Mouse (Mus musculus) neural tube, embryonic 11.5 days (tissue): Measurements from ENCODE around the gene Smc1a. TPM values are rescaled to one million over a fixed set of nuclear protein-coding genes. Genes with fewer than 3 reads are reported as not detected.
"Not testable (repeated sequence)": the region's sequence is repeated elsewhere in the genome, so short reads cannot be mapped to it uniquely, and the experiment has no call there.

Source experiments
- ATAC-seq: fragments of 200-750 bp; cut with Nextera tagmentation; 2 replicates; pipeline ENCODE4 v1.8.0; 2017; ENCODE audit warnings: moderate number of reproducible peaks, mild to moderate bottlenecking, moderate TSS enrichment, moderate library complexity; ENCODE audit not compliant: insufficient read depth, low FRiP score, low TSS enrichment
- DNase-seq: peaks from one replicate; pipeline ENCODE4 v3.0.0-alpha.2; 2015; ENCODE audit warnings: low spot score
- H3K27ac ChIP-seq: fragments of 300-500 bp; sonication (generic); 2 replicates; pipeline ENCODE4 v1.5.1; 2014; ENCODE audit warnings: low read depth, mild to moderate bottlenecking, low read length
- H3K27me3 ChIP-seq: fragments of 300-500 bp; sonication (generic); 2 replicates; pipeline ENCODE4 v1.6.1; 2014; ENCODE audit warnings: mild to moderate bottlenecking, low read length, mixed read lengths; ENCODE audit not compliant: control insufficient read depth, insufficient read depth
- H3K36me3 ChIP-seq: fragments of 300-500 bp; sonication (generic); 2 replicates; pipeline ENCODE4 v1.6.1; 2014; ENCODE audit warnings: mild to moderate bottlenecking, low read length, moderate library complexity, mixed read lengths; ENCODE audit not compliant: control insufficient read depth, insufficient read depth
- H3K4me1 ChIP-seq: fragments of 300-500 bp; sonication (generic); 2 replicates; pipeline ENCODE4 v1.6.1; 2014; ENCODE audit warnings: low read length, mixed read lengths; ENCODE audit not compliant: control insufficient read depth, insufficient read depth
- H3K4me2 ChIP-seq: fragments of 300-500 bp; sonication (generic); 2 replicates; pipeline ENCODE4 v1.6.1; 2014; ENCODE audit warnings: low read depth, mild to moderate bottlenecking, moderate library complexity
- H3K4me3 ChIP-seq: fragments of 300-500 bp; sonication (generic); 2 replicates; pipeline ENCODE4 v1.5.1; 2014; ENCODE audit warnings: low read depth, low read length
- H3K9ac ChIP-seq: fragments of 300-500 bp; sonication (generic); 2 replicates; pipeline ENCODE4 v1.6.1; 2014; ENCODE audit warnings: mild to moderate bottlenecking, low read length
- H3K9me3 ChIP-seq: fragments of 300-500 bp; sonication (generic); 2 replicates; pipeline ENCODE4 v1.6.1; 2016; ENCODE audit warnings: low read length; ENCODE audit not compliant: control insufficient read depth
- WGBS: fragments of 180-500 bp; shearing (Covaris S2); extraction: QIAGEN DNeasy Blood & Tissue Kit; methylation state at CpG from one replicate; pipeline ENCODE4 v1.1.7; 2014; 5-methylcytosine and 5-hydroxymethylcytosine counted together
- polyA plus RNA-seq: library from polyadenylated mRNA; unstranded; fragments of >200 nt; fragmentation: Nextera tagmentation; extraction: Ambion mirVana; gene quantifications from 2 replicates; pipeline ENCODE4 v1.2.1, GENCODE M21; 2014

The Smc1a gene
- polyA plus RNA-seq, 1 experiment from 2014 or later = 125 TPM

DNA sequence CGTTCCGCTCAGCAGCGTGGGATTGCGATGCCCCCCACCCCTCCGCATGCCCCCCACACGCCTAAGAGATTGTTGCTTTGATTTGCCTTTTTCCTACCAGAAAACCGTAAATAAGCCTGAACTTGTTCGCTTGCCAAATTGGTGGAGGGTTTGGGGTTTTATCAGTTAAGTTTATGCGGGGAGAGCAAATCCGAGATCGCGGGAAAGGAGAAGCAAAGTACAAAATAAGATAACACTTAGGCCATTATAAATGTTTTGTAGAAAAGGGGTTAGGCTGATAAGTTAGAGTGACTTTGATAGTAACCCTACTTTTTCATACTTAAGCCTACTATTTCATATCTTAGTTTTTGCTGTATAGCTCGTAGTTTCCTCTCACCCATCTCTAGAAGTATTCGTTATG lies 958 bp downstream of the Smc1a start:
- no peaks in the 10 kb centered on the region for H3K9me3 ChIP-seq
- H3K27me3 ChIP-seq = 0 out of 2 replicates have a peak, but pooled peaks cover 7% of the 10 kb centered on the region
- peaks cover 2% of the 10 kb centered on the region; the same call in 1 of the 2 replicates for H3K36me3 ChIP-seq
- peak overlapping the region; percentile 50 for H3K4me2 ChIP-seq
- 23% methylated on average over 14 of the region's 14 CpGs for WGBS
- DNase-seq (no peak), ATAC-seq (no peak)
- 0 out of 2 replicates have a peak, but pooled peaks cover 2% of the 10 kb centered on the region for H3K4me1 ChIP-seq
- H3K4me3 ChIP-seq = peak overlapping the region; percentile 54
- H3K27ac ChIP-seq = no peak overlapping the region
- H3K9ac ChIP-seq = peak overlapping the region; percentile 71

DNA sequence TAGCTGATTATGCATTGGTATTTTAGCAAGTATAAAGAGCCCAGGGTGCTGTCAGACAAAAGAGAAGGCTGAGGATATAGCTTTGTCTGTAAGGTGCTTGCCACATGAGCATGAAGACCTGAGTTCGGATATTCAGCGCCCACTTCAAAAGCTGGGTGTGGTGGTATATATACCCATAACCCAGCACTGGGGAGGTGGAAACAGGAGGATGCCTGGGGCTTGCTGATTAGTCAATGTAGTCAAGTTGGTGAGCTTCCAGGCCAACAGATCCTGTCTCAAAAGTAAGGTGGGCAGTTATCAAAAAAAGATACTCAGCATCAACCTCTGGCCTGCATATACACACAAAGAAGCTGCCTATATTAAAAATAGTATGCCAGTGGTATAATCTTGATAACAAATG lies 3.1 kb downstream of the Smc1a start:
- WGBS = 90% methylated on average over 2 of the region's 2 CpGs
- peaks cover 10% of the 10 kb centered on the region; the same call in 1 of the 2 replicates for H3K27me3 ChIP-seq
- ATAC-seq = no peak

DNA sequence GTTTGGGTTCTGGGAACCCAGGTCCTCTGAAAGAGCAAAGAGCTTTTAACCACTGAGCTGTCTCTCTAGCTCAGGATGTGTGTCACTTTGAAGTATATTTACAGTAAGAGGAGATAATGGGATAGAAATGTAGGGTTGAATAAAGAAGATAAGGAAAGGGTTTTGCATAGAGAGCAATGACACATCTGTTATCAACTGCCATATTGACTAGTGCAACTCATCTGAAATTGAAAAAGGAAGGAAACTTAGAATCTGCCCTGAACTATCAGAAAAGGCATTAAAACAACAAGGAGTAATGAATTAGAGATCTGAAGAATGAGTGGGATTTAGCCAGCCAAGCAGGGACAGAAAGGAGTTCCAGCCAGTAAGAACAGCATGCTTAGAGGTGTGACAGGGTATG lies 23.6 kb downstream of the Smc1a start:
- peaks cover 5% of the 10 kb centered on the region for H3K27me3 ChIP-seq
- no peaks in the 10 kb centered on the region for H3K36me3 ChIP-seq
- H3K4me3 ChIP-seq = no peak overlapping the region
- DNase-seq (no peak), ATAC-seq (no peak)
- no peak overlapping the region for H3K27ac ChIP-seq
- no peak overlapping the region for H3K9ac ChIP-seq
- H3K9me3 ChIP-seq = no peaks in the 10 kb centered on the region
- H3K4me2 ChIP-seq = no peak overlapping the region
- no peaks in the 10 kb centered on the region for H3K4me1 ChIP-seq

More for the DNA sequence above, 3.1 kb downstream of the Smc1a start:
- no peak overlapping the region for H3K4me2 ChIP-seq
- H3K27ac ChIP-seq = no peak overlapping the region
- H3K36me3 ChIP-seq = no peaks in the 10 kb centered on the region; the same call in 1 of the 2 replicates
- no peak overlapping the region for H3K9ac ChIP-seq
- no peaks in the 10 kb centered on the region for H3K9me3 ChIP-seq
- no peak overlapping the region for H3K4me3 ChIP-seq
- 0 out of 2 replicates have a peak, but pooled peaks cover 2% of the 10 kb centered on the region for H3K4me1 ChIP-seq
- no peak for DNase-seq

DNA sequence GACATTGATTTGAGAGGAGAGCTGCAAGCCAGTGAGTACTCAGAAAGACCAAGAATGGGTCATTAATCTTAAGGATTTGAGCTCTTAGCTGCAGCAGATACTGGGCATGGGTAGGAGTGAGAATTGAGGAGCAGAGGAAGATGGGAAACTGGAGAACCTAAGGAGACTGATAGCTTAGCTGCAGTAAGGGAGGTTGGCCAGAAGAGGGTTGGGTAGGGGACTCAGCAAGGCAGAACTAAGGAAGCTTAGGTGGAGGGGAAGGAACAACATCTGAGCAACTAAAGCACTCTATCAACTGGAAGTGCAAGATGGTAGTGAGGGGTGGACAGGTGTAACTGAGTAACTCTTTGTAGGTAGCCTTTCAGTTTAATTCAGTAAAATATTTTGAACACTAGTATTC lies 31.0 kb downstream of the Smc1a start:
- no peak overlapping the region for H3K4me3 ChIP-seq
- no peak overlapping the region for H3K4me2 ChIP-seq
- H3K27me3 ChIP-seq = peaks cover 6% of the 10 kb centered on the region; the same call in 1 of the 2 replicates
- DNase-seq (no peak), ATAC-seq (no peak)
- H3K4me1 ChIP-seq = no peaks in the 10 kb centered on the region
- H3K9ac ChIP-seq = no peak overlapping the region
- H3K27ac ChIP-seq = no peak overlapping the region
- H3K36me3 ChIP-seq = no peaks in the 10 kb centered on the region
- no peaks in the 10 kb centered on the region for H3K9me3 ChIP-seq

DNA sequence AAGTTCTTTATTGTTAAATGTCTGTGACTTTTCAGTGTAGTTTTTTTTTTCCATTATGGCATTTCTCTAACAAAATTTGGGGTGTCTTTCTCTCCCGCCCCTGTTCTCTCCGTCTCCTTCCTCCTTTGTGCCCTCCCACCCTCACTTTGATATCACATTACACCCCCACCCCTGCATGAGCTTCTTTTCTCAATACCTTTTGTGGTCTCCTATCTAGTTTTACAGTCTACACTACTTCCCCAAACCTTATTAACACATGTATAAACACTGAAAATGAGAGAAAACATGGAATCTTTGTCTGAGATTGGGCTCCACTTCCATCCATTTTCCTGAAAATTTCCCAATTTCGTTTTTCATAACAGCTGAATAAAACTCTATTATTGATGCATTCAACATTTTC lies 36.3 kb downstream of the Smc1a start:
- Histone ChIP-seq H3K9ac (no peak overlapping the region), H3K27ac (no peak overlapping the region), H3K4me3 (no peak overlapping the region), H3K27me3 (0 out of 2 replicates have a peak, but pooled peaks cover 2% of the 10 kb centered on the region), H3K9me3 (no peaks in the 10 kb centered on the region), H3K36me3 (no peaks in the 10 kb centered on the region), H3K4me2 (no peak overlapping the region), H3K4me1 (no peaks in the 10 kb centered on the region)
- ATAC-seq (no peak), DNase-seq (no peak)
- WGBS = 80% methylated on average over 3 of the region's 3 CpGs

DNA sequence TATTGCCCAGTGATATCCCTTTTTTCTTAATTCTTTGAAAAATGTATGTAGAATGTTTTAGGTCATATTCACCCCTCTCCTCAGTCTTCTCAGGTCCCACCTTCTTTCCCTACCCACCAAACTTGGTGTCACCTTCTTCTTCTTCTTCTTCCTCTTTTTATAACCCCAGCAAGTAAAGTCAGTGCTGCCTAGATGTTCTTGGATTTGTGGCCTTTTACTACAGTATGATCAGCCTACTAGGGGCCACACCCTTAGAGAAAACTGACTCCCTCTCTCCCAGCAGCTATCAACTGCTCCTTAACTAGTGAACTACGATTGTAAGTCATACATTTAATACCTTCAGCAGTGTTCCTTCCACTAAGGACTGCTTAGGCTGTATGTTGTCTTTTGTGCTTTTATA lies 37.9 kb downstream of the Smc1a start:
- H3K9ac ChIP-seq = no peak overlapping the region
- H3K27me3 ChIP-seq = peaks cover 2% of the 10 kb centered on the region; the same call in 1 of the 2 replicates
- DNase-seq (no peak), ATAC-seq (no peak)
- no peaks in the 10 kb centered on the region for H3K4me1 ChIP-seq
- no peak overlapping the region for H3K4me2 ChIP-seq
- H3K27ac ChIP-seq = no peak overlapping the region
- H3K9me3 ChIP-seq = no peaks in the 10 kb centered on the region
- no peaks in the 10 kb centered on the region for H3K36me3 ChIP-seq
- 82% methylated on average over 1 of the region's 1 CpGs for WGBS
- H3K4me3 ChIP-seq = no peak overlapping the region

DNA sequence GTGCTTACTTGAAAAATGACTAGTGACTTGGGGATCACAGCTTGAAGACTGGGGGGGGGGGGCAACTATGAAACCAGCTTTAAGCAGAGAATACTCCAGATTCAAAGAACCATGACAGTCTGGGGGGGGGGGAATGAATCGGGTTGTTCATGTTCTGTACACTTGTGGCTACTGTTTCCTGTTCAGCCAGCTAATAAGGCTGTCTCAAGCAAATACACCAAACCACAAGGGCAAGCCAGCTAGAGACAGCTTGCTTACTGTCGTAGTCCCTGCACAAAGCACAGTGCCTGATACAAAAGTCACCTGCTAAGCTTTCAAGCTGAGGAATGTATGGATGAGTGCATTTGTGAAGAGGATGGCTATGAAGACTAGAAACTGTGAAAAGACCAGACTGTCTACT lies 49.4 kb downstream of the Smc1a start:
- H3K36me3 ChIP-seq = no peaks in the 10 kb centered on the region
- H3K9ac ChIP-seq = no peak overlapping the region
- H3K4me2 ChIP-seq = no peak overlapping the region
- H3K4me1 ChIP-seq = no peaks in the 10 kb centered on the region
- H3K27me3 ChIP-seq = peaks cover 17% of the 10 kb centered on the region
- no peak for DNase-seq
- H3K27ac ChIP-seq = no peak overlapping the region
- no peak for ATAC-seq
- H3K9me3 ChIP-seq = no peaks in the 10 kb centered on the region
- WGBS = 89% methylated on average over 2 of the region's 2 CpGs
- no peak overlapping the region for H3K4me3 ChIP-seq

DNA sequence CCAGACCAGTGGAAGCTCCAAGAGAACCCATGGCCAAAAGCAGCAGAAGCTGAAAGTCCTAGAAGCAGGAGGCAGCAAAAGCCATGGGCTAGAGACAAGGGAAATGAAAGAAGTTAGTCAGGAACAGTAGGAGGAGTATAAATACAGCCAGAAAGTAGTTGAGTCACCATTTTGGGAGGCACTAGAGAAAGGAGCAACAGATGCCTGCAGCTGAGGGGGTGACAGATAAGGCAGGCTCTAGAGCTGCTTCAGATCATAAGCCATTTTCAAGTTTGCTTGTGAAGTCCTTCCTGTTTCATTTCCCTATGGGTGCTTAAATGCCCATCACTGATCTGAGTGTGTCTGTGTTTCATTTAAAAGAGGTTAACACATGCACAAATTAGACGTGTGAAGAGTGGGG lies 51.6 kb downstream of the Smc1a start:
- no peak overlapping the region for H3K9ac ChIP-seq
- H3K4me1 ChIP-seq = no peaks in the 10 kb centered on the region
- no peak overlapping the region for H3K4me3 ChIP-seq
- DNase-seq (no peak), ATAC-seq (no peak)
- 65% methylated on average over 1 of the region's 1 CpGs for WGBS
- H3K27ac ChIP-seq = no peak overlapping the region
- H3K4me2 ChIP-seq = no peak overlapping the region
- H3K9me3 ChIP-seq = no peaks in the 10 kb centered on the region
- H3K27me3 ChIP-seq = peaks cover 17% of the 10 kb centered on the region
- no peaks in the 10 kb centered on the region for H3K36me3 ChIP-seq

DNA sequence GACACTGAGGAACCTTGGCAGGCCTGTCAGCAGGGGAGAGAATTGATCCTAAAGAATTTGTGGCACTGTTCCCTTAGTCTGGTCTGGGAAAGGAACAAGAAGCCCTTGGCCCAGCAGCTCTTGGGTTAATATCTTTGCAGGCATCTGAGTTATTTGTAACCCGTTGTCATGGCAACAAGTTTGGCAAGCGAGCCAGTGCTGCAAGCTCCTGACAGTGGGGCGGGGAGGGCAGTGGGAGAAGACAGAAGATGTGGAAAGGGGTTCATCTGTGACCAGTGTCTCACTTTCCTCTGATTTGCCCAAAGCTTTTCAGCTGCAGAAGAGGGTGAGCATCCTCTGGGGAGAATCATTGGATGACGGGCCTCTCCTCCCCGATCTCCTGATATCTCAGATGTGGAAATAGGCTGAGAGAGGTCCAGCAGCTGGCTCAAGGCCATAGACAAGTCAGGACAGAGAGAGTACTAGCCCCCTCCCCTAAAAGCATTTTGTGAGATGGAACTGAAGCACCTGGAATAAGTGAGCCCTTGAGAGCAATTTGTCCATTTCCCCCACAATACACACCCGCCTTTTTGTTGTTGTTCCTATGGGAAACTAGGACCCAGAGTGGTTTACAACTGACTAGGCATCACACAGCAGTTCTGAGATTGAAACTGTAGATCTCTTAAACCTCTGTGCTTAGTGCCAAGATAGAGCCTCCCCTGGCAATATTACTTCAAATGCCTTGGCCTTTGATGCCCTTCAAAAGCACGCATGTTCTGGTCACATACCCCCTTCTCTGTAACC lies 73.8 kb downstream of the Smc1a start:
- peaks cover 21% of the 10 kb centered on the region for H3K27me3 ChIP-seq
- peak; percentile 27; the same call in 1 of the 2 replicates for ATAC-seq
- 36% methylated on average over 6 of the region's 7 CpGs for WGBS

More for the DNA sequence above, 73.8 kb downstream of the Smc1a start:
- H3K9ac ChIP-seq, H3K27ac ChIP-seq, H3K9me3 ChIP-seq, H3K4me2 ChIP-seq, H3K4me1 ChIP-seq, H3K4me3 ChIP-seq, H3K36me3 ChIP-seq: not testable (repeated sequence)
- peak; percentile 12 for DNase-seq
